Mouse (Mus musculus) bone marrow macrophage, adult 2 months (primary cell): ENCODE data around the gene Plrg1.

Source experiments
- CTCF ChIP-seq: IDR thresholded peaks from 2 replicates; pipeline ENCODE4 v1.5.1; 2012; ENCODE audit warnings: low read depth, mild to moderate bottlenecking, low read length, moderate library complexity
- POLR2A ChIP-seq: IDR thresholded peaks from 2 replicates; pipeline ENCODE4 v1.6.1; 2012; ENCODE audit warnings: mild to moderate bottlenecking, low read depth, low read length, borderline replicate concordance

DNA sequence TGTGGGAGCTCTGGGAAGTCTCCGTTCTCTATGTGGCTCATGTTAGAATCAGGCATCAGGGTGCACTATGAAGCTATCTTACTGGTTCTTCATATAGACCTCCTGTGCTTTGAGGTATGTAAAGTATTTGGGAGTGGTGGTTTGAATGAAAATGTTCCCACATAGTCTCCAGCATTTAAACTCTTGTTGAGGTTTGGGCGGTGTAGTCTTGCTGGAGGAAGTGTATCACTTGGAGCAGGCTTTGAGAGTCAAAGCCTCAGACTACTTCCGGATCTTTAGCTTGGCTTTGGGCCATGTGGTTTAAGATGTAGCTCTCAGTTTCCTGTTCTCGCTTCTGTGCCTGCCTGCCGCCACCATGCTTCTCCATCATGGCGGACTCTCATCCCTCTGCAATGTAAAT, 47.0 kb downstream of the Plrg1 start:
- TF ChIP-seq POLR2A, result no peak
- no peak for TF ChIP-seq CTCF
